Mouse (Mus musculus): ENCODE measurements around the gene Nrbf2.

Nrbf2 gene

DNA sequence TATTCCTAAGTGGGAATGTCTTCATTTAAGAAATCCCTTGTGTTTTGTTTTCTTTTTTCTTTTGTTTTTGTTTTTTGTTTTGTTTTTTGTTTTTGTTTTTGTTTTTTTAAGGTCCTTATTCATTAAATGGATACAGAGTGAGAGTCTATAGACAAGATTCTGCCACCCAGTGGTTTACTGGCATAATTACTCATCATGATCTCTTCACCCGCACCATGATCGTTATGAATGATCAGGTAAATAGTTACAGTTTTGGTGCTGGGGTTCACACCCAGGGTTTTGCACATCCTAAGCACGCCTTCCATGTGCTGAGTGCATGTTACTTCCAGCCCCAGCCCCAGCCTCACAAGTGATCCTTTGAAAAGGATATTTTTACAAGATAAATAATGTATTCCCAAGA, 68.2 kb downstream of the Nrbf2 start:
- DNase-seq (ENCODE audit: low spot score in 2 of 2): no peak
